Mouse (Mus musculus): ENCODE data around the gene Slc29a4.

- no peak for TF ChIP-seq EP300 (optimal IDR thresholded peaks at IDR 0.05)
- no peak for TF ChIP-seq CTCF (IDR thresholded peaks at IDR 0.05; ENCODE audit: low read depth)
Measured at GRCm38 (mm10) chr5:142692248-142692647, at the start of gene Slc29a4.
